Mouse (Mus musculus): ENCODE data around the gene Tmem248.
A peak's percentile ranks its signal among the peaks of the same experiment; 100 is the strongest.

Gene Tmem248

DNA sequence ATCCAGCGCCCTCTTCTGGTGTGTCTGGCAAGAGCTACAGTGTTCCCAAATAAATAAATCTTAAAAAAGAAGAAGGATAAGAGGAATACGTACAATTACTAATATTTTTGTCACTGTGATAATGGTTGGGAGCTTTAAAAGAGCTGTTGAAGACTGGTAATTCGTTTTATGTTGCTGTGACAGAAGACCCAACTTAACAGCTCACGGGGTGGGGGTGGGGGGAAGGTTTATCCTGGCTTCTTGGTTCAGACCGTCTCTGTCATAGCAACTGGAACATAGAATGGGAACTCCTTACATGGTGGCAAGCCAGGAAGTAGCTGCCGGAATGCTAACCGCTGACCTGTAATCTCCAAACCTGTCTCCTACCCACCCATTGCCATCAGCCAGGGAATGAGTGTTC lies at the start of gene Tmem248:
Gene Tmem248, plus strand, starts transcription at position 301 of the 400 bp plus-strand sequence.
- no peak for DNase-seq (ENCODE audit: low read depth)

DNA sequence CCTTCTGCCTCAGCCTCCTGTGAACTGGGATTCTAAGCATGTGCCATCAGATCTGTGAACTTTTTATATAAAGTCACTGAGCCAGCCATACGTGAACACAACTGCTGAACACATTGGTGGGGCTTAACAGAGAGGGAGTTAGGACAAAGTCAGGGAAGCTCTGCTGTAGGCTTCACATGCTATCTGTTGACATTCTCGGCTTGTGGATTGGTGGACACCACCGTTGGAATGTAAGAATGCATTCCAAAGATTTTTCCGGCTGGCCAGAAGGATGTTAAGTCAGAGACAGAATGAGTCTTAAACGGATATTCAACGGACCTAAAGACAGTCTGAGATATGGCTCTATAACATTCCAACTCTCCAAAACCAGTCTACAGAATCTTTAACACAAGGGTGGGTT lies 47.8 kb upstream of the Tmem248 start:
- DNase-seq (ENCODE audit: low read depth), result no peak

- DNase-seq (ENCODE audit: low read depth), result peak; percentile 30
Observed at GRCm38 (mm10) chr5:130170666-130171422, 46.0 kb upstream of the Tmem248 start.

DNA sequence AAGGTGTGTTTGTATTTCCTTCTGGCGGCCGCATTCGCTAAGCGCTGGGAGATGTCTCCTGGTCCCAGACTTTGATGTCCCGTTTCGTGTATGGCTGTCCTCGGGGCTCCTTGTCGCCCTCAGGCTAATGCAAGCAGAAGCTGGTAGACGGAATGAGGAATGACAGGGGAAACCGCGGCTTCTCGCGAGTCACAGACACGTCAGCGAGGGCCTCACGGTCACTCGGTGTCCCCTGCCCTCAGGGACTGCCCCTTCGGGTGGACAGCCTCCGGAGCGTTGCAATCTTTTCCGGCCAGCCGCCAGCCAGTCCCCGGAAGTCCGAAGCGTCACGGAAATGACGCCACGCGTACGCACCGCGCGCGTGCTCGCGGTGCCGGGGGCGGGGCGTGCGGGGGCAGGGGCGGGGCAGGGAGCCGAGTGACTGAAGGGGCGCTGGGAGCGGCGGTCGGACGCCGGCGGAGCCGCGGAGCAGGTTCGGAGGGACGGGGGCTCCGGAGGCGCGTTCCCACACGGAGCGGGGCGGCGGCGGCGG lies 45.4 kb upstream of the Tmem248 start, which contains the start of gene Rabgef1:
Gene Rabgef1, plus strand, starts transcription at position 376 of the 532 bp plus-strand sequence.
- peak; percentile 92 for DNase-seq (ENCODE audit: low read depth)

DNA sequence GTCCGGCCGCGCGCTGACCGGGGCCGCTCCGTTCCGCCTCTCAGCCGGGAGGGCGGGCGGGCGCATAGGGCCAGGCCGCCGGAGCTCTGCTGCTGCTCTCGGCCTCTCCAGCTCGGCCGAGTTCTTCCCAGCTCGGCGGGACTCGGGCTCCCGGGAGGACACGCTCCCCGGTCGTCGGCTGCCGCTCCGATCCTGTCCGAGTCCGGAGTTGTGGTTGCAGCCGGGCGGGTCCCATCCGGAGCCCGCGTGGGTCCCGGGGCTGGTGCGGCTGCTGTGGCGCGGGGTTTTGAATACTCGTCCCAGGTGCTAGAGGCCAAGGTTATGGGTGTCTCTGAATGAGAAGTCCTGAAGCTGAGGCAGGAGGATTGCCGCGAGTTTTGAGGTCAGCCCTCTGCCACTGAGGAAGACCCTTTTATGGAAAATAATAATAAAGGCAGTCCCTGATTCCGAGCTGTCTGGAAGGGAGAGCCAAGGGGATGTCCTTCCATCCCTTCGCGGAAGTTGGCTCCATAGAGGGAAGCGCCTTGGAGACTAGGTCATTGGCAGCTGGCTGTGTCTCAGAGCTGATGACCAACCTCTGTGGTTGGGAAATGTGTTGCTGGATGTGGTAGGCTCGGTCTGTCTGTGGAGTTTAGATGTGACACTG lies 44.8 kb upstream of the Tmem248 start:
- DNase-seq (ENCODE audit: low read depth), result peak; percentile 72

DNA sequence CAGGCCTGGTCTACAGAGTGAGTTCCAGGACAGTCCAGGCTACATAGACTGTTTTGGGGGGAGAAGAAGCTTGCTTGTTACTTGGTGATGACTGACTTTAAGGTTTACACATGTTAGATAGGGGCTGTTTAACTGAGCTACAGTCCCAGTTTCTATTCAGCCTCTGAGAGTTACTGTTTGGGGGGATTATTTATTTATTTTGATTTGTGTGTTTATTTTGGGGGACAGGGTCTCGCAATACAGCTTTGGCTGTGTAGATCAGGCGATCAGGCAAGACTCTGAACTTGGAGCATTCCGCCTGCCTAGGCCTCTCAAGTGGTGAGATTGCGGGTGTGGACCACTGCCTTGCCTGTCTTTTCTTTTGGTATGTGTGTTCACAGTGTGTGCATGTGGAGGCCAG lies 43.9 kb upstream of the Tmem248 start:
- DNase-seq (ENCODE audit: low read depth), result no peak

DNA sequence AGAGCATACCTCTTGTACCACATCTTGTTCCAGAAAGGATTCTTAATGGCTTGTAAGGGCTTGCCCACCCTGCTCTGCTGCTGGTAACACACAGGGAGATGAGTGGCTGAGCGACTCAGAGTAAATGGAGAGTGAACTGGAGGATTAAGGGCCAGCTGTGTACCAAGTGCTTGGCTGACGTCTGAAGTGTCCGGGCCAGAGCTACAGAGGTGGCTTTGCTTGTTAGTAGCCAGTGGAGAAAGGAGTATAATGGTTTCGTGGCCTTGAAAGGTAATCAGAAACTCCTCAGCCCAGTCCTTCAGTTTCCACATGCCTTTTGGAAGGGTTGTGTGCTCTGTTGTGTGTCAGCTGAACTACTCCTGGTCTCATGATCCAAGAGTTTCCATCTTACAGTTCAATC lies 39.0 kb upstream of the Tmem248 start:
- DNase-seq (ENCODE audit: low read depth), result no peak

DNA sequence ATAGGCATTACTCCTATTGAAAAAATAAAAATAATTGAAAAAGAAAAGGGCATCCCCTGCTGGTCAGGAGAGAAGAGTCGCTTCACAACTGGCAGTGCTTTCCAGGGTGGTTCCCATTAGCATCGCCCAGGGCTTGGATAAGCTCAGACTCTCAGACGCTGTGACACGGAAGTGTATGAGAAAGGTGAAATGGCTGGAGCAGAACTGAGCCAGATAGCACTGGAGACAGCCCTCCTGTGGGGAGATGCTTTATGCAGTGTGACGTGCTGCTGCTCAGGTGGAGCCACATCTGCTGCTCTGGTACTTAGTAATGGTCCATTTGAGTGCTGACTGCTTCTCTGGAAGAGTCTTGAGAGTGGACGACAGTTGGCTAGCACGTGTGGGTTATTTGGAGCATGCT lies 36.5 kb upstream of the Tmem248 start:
- no peak for DNase-seq (ENCODE audit: low read depth)

GRCm38 (mm10) chr5:130181740-130182540 lies 34.9 kb upstream of the Tmem248 start:
- no peak for DNase-seq (ENCODE audit: low read depth)

GRCm38 (mm10) chr5:130182541-130182821 lies 34.4 kb upstream of the Tmem248 start:
- DNase-seq (ENCODE audit: low read depth), result no peak

- DNase-seq (ENCODE audit: low read depth), result no peak
Observed at GRCm38 (mm10) chr5:130184193-130184856, 32.6 kb upstream of the Tmem248 start.

- DNase-seq (ENCODE audit: low read depth), result no peak
Observed at GRCm38 (mm10) chr5:130185312-130185711, 31.6 kb upstream of the Tmem248 start.

DNA sequence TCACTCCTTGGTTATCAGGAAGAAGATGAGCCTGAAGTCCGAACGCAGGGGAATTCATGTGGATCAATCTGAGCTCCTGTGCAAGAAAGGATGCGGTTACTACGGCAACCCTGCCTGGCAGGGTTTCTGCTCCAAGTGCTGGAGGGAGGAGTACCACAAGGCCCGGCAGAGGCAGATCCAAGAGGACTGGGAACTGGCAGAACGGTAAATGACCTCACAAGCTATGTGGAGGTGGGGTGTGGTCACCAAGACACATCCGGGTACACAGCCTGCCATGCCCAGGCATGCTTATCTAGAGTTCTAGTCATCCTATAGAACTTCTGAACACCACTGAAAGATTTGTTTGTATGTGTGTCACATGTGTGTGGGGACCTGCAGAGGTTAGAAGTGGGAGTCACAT lies 29.5 kb upstream of the Tmem248 start:
- DNase-seq (ENCODE audit: low read depth), result no peak

- DNase-seq (ENCODE audit: low read depth), result no peak
Observed at GRCm38 (mm10) chr5:130190909-130191308, 26.0 kb upstream of the Tmem248 start.

DNA sequence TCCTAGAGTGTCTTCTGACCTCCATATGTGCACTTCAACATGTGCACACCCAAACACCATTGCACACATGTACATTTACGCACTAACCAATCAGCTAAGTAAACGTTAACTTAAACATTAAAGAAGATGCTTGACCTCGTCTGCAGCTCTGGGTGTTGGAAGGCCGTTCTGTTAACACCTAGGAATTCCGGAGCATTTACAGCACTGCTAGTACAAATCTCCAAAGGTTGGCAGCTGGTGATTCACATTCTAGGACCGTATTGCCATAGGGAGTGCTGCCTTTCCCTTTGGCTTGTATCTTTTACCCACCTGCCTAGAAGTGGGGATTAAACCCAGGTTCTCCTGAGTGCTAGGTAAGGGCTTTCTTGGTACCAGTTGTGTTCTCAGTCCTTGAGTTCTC lies 25.0 kb upstream of the Tmem248 start:
- DNase-seq (ENCODE audit: low read depth), result no peak

GRCm38 (mm10) chr5:130192356-130192944 lies 24.4 kb upstream of the Tmem248 start:
- no peak for DNase-seq (ENCODE audit: low read depth)

DNA sequence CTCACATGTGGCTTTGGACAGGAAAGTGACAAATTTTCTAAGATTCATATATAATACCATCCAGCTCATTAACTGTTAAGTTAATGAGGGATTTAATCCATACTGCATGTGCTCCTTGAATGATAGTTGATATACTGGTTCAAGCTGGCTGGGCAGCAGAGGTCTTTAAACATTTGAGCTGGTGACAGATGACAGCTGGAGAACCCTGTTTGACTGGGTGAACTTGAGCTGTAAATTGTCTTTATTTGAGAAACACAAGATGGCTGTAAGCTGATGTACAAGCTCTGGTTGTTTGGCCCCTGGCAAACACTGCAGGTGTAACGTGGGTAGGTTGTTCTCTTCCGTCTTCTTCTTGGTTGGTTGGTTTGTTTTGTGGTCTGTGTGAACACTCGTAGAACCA lies 23.1 kb upstream of the Tmem248 start:
- DNase-seq (ENCODE audit: low read depth), result no peak

DNA sequence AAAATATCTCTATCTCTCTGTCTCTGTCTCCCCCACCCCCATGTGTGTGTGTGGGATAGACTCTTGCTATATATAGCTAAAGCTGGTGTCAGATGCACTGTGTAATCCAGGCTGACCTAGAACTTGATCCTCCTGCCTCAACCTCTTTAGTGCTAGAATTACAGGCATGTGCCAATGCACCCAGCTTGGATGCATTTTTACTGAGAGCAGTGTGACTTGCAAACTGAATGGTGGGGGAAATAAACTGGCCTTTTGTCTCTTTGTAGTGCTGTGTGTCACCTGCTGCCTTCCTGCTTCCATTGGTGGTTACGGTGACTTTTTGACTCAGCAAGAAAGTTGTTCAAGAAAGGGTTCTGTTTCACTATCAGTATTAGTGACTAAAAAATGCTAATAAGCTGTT lies 20.6 kb upstream of the Tmem248 start:
- peak; percentile 76 for DNase-seq (ENCODE audit: low read depth)

GRCm38 (mm10) chr5:130197454-130197853 lies 19.4 kb upstream of the Tmem248 start:
- DNase-seq (ENCODE audit: low read depth), result no peak

DNA sequence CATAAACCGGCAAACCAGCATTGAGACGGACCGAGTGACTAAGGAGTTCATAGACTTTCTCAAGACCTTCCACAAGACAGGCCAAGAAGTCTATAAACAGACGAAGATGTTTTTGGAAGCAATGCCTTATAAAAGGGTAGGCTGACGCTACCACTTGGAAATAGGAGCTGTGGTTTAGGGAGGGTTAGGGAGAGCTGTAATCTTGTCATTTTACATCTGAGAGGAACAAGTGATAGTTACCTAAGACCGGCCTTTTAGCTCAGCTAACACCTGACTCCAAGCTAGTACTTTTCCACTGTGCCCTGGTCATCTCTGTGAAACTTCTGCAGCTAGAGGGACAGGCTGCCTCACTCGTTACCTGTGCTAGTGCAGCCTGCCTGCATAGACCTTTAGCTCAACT lies 18.9 kb upstream of the Tmem248 start:
- no peak for DNase-seq (ENCODE audit: low read depth)

- DNase-seq (ENCODE audit: low read depth), result no peak
Observed at GRCm38 (mm10) chr5:130200233-130201029, 16.4 kb upstream of the Tmem248 start.

All from induced T-regulatory cell, adult 2 months (primary cell).